Mouse (Mus musculus) adipocyte (in vitro differentiated cells): Measurements from ENCODE around the gene Ddx21.

ENCODE experiments used
- DNase-seq: peaks from one replicate; pipeline ENCODE4 v3.0.0-alpha.2; 2016; ENCODE audit warnings: low spot score

Gene Ddx21

GRCm38 (mm10) chr10:62570126-62570871, 31.8 kb downstream of the Ddx21 start:
- peak; percentile 16 for DNase-seq

GRCm38 (mm10) chr10:62568861-62569260, 33.2 kb downstream of the Ddx21 start:
- DNase-seq = no peak

- DNase-seq = peak; percentile 16
These were observed 44.3 kb downstream of the Ddx21 start for GRCm38 (mm10) chr10:62557736-62558135.

- no peak for DNase-seq
These were observed 45.6 kb downstream of the Ddx21 start for GRCm38 (mm10) chr10:62556558-62556901.

- no peak for DNase-seq
These were observed 46.1 kb downstream of the Ddx21 start for GRCm38 (mm10) chr10:62555705-62556557.

- DNase-seq = no peak
These were observed 48.4 kb downstream of the Ddx21 start for GRCm38 (mm10) chr10:62553611-62554091.

- no peak for DNase-seq
These were observed 51.2 kb downstream of the Ddx21 start for GRCm38 (mm10) chr10:62550787-62551300.

- peak; percentile 71 for DNase-seq
These were observed 52.4 kb downstream of the Ddx21 start for GRCm38 (mm10) chr10:62549523-62550166.

GRCm38 (mm10) chr10:62546441-62546840, 55.6 kb downstream of the Ddx21 start:
- no peak for DNase-seq

- DNase-seq = no peak
These were observed 56.3 kb downstream of the Ddx21 start for GRCm38 (mm10) chr10:62545759-62546158.

- no peak for DNase-seq
These were observed 57.8 kb downstream of the Ddx21 start for GRCm38 (mm10) chr10:62544316-62544715.

- no peak for DNase-seq
These were observed 58.7 kb downstream of the Ddx21 start for GRCm38 (mm10) chr10:62543399-62543808.

GRCm38 (mm10) chr10:62542928-62543327, 59.2 kb downstream of the Ddx21 start:
- DNase-seq = no peak

- DNase-seq = no peak
These were observed 59.6 kb downstream of the Ddx21 start for GRCm38 (mm10) chr10:62542507-62542906.

- DNase-seq = no peak
These were observed 60.6 kb downstream of the Ddx21 start for GRCm38 (mm10) chr10:62541499-62541898.

- DNase-seq = no peak
These were observed 61.3 kb downstream of the Ddx21 start for GRCm38 (mm10) chr10:62540800-62541199.

GRCm38 (mm10) chr10:62534509-62534908, 67.6 kb downstream of the Ddx21 start:
- no peak for DNase-seq

GRCm38 (mm10) chr10:62532832-62533231, 69.2 kb downstream of the Ddx21 start:
- DNase-seq = no peak
